Mouse (Mus musculus) lung, adult 2 months (tissue): ENCODE results near the gene Cav3.

Source experiments
- CTCF ChIP-seq: fragments of 200-500 bp; IDR thresholded peaks from 2 replicates; pipeline ENCODE4 v1.5.1; 2011; ENCODE audit warnings: mild to moderate bottlenecking, low read length, control low read depth; ENCODE audit not compliant: insufficient read depth
- POLR2A ChIP-seq: fragments of 200-500 bp; IDR thresholded peaks from 2 replicates; pipeline ENCODE4 v1.6.1; 2011; ENCODE audit warnings: low read depth, mild to moderate bottlenecking, control low read depth, low read length, borderline replicate concordance; ENCODE audit errors: extremely low read depth

DNA sequence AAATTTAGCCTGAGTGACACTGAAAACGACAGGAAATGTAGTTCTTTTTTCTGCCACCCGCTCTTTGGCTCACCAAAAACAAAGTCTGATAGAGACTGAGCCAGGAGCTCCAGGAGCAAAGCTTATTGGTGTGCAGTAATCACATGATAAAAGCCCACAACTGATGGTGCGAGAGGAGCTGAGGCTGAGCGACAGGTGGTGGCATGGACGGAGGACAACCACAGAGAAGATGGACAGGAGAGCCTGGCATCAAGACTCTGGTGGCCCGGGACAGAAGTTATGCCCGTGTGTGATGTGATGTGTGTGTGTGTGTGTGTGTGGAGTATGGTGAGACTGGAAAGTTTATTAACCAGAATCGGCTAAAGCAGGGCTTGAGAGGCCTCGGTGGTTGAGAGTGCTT lies 34.1 kb downstream of the Cav3 start:
- TF ChIP-seq POLR2A (no peak), CTCF (no peak)
